Mouse (Mus musculus) heart, adult 2 months (tissue): ENCODE measurements around the gene H2-M10.1.

Experiments
- CTCF ChIP-seq: fragments of 200-600 bp; IDR thresholded peaks from 2 replicates; pipeline ENCODE4 v1.8.1; 2022; ENCODE audit warnings: antibody characterized with exemption, mild to moderate bottlenecking, moderate library complexity
- POLR2A ChIP-seq: fragments of 200-500 bp; IDR thresholded peaks from 2 replicates; pipeline ENCODE4 v1.6.1; 2011; ENCODE audit warnings: mild to moderate bottlenecking, low read depth, low read length, control low read depth; ENCODE audit not compliant: insufficient read depth

GRCm38 (mm10) chr17:36355763-36356162 is 29.8 kb upstream of the H2-M10.1 start:
- TF ChIP-seq CTCF (no peak), POLR2A (no peak)
